Mouse (Mus musculus) liver, postnatal 0 days (tissue): ENCODE data around the gene Actn4. TPM values are rescaled to one million over a fixed set of nuclear protein-coding genes. Genes with fewer than 3 reads are reported as not detected.

Experiments used
- ATAC-seq: fragments of 200-750 bp; cut with Nextera tagmentation; 2 replicates; pipeline ENCODE4 v1.8.0; 2017; ENCODE audit warnings: mild to moderate bottlenecking, moderate library complexity
- DNase-seq: peaks from one replicate; pipeline ENCODE4 v3.0.0-alpha.2; 2016
- H3K27ac ChIP-seq: fragments of 300-500 bp; sonication (generic); 2 replicates; pipeline ENCODE4 v1.5.1; 2014; ENCODE audit warnings: antibody characterized with exemption, moderate library complexity, mild to moderate bottlenecking, low read depth
- H3K27me3 ChIP-seq: fragments of 300-500 bp; sonication (generic); 2 replicates; pipeline ENCODE4 v1.6.1; 2014; ENCODE audit warnings: low read length, control low read depth, mixed read lengths; ENCODE audit not compliant: insufficient read depth
- H3K36me3 ChIP-seq: fragments of 300-500 bp; sonication (generic); replicated peaks from 2 replicates; pipeline ENCODE4 v1.6.1; 2014; ENCODE audit warnings: mild to moderate bottlenecking, control low read depth, low read length, moderate library complexity, mixed read lengths; ENCODE audit not compliant: insufficient read depth
- H3K4me1 ChIP-seq: fragments of 300-500 bp; sonication (generic); 2 replicates; pipeline ENCODE4 v1.6.1; 2014; ENCODE audit warnings: antibody characterized with exemption, mild to moderate bottlenecking, control low read depth; ENCODE audit not compliant: insufficient read depth
- H3K4me2 ChIP-seq: fragments of 300-500 bp; sonication (generic); 2 replicates; pipeline ENCODE4 v1.6.1; 2014; ENCODE audit warnings: low read depth, mild to moderate bottlenecking, low read length, moderate library complexity, mixed read lengths
- H3K4me3 ChIP-seq: fragments of 300-500 bp; sonication (generic); 2 replicates; pipeline ENCODE4 v1.5.1; 2014; ENCODE audit warnings: low read depth, low read length
- H3K9ac ChIP-seq: fragments of 300-500 bp; sonication (generic); replicated peaks from 2 replicates; pipeline ENCODE4 v1.6.1; 2014; ENCODE audit warnings: mild to moderate bottlenecking, moderate library complexity
- H3K9me3 ChIP-seq: fragments of 300-500 bp; sonication (generic); 2 replicates; pipeline ENCODE4 v1.6.1; 2016; ENCODE audit warnings: mild to moderate bottlenecking, control low read depth, low read length, mixed read lengths
- CTCF ChIP-seq: sonication (generic); IDR thresholded peaks from 2 replicates; pipeline ENCODE4 v1.5.1; 2016; ENCODE audit warnings: antibody characterized with exemption, low read depth
- EP300 ChIP-seq: IDR thresholded peaks from 2 replicates; pipeline ENCODE4 v1.6.1; 2016; ENCODE audit warnings: antibody characterized with exemption, low read depth, mild to moderate bottlenecking
- WGBS: fragments of 180-500 bp; shearing (Covaris S2); extraction: QIAGEN DNeasy Blood & Tissue Kit; methylation state at CpG from one replicate; pipeline ENCODE4 v1.1.7; 2014; ENCODE audit not compliant: insufficient replicate concordance; 5-methylcytosine and 5-hydroxymethylcytosine counted together
- polyA plus RNA-seq: library from polyadenylated mRNA; unstranded; fragments of >200 nt; fragmentation: Nextera tagmentation; extraction: Ambion mirVana; gene quantifications from 2 replicates; pipeline ENCODE4 v1.2.1, GENCODE M21; 2015

Gene Actn4
- polyA plus RNA-seq, 1 experiment from 2014 or later: 81.2 TPM

DNA sequence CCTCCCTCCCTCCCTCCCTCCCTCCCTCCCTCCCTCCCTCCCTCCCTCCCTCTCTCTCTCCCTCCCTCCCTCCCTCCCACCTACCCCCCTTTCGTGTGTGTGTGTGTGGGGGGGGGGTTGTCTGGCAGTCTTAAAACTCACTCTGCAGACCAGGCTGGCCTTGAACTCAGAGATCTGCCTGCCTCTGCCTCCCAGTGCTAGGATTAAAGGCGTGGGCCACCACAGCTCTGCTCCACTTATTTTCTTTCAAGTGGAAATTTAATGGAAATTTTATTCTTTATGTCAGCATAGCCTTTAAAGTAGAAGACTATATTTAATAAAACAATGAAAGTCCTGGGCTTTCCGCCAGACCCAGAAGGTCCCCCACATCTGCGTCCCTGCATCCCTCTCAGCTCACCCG, 4.0 kb upstream of the Actn4 start:
- WGBS: 78% methylated on average over 4 of the region's 5 CpGs

DNA sequence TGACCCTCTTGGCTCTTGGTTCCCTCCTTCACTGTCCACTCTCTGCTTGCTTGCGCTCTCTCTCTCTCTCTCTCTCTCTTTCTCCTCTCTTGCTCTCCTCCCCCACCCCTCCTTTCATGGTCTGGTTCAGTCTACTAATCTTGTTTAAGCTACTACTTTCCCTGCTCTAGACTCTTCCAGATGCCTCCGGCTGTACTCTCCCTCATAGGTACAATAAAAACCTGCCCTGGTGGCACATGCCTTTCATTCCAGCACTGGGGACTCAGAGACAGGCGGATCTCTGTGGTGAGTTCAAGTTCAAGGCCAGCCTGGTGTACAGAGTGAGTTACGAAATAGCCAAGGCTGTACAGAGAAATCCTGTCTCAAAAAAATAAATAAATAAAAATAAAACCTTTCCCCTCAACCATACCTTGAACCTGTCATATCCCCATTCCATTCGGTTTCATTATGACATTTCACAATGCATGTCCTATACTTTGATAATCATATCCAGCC, 3.3 kb upstream of the Actn4 start:
- no peak overlapping the region for H3K4me3 ChIP-seq
- no peak overlapping the region for H3K9ac ChIP-seq
- 70% methylated on average over 5 of the region's 5 CpGs for WGBS
- no peaks in the 10 kb centered on the region for H3K27me3 ChIP-seq
- H3K4me1 ChIP-seq: peaks cover 13% of the 10 kb centered on the region
- ATAC-seq (no peak), DNase-seq (no peak)
- H3K9me3 ChIP-seq: no peaks in the 10 kb centered on the region
- no peak for TF ChIP-seq CTCF
- no peak for TF ChIP-seq EP300
- H3K4me2 ChIP-seq: no peak overlapping the region
- 0 out of 2 replicates have a peak, but pooled peaks cover 2% of the 10 kb centered on the region for H3K36me3 ChIP-seq
- H3K27ac ChIP-seq: no peak overlapping the region

More for the DNA sequence above, 4.0 kb upstream of the Actn4 start:
- Histone ChIP-seq H3K4me3 (no peak overlapping the region), H3K9ac (no peak overlapping the region), H3K27ac (no peak overlapping the region), H3K4me1 (peaks cover 9% of the 10 kb centered on the region), H3K27me3 (no peaks in the 10 kb centered on the region), H3K4me2 (no peak overlapping the region), H3K9me3 (no peaks in the 10 kb centered on the region), H3K36me3 (0 out of 2 replicates have a peak, but pooled peaks cover 2% of the 10 kb centered on the region)
- TF ChIP-seq EP300 (no peak), CTCF (no peak)
- ATAC-seq (no peak), DNase-seq (no peak)

DNA sequence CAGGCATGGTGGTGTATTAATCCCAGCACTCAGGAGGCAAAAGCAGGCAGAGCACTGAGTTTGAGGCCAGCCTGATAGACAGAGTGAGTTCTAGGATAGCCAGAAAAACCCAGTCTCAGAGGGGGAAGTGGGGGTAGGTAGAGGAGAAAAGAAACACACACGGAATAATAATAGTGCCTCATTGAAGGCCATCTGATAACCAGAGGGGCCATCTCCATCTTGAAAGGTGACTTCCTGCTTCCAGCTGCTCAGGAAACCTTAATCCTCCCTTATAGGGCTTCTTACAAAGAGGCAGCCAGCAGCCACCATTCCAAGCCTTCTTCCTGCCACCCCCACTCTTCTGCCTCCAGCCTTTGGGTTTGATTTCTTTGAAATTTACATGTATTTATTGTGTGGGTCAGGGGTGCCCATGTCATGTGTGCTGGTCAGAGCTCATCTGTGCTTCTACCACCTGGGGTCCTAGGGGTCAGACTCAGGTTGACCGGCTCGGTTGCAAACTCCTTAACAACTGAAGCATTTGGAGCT, 1.3 kb upstream of the Actn4 start:
- Histone ChIP-seq H3K4me3 (no peak overlapping the region), H3K4me1 (peaks cover 28% of the 10 kb centered on the region), H3K4me2 (no peak overlapping the region), H3K9ac (no peak overlapping the region), H3K27me3 (no peaks in the 10 kb centered on the region), H3K9me3 (no peaks in the 10 kb centered on the region), H3K27ac (0 out of 2 replicates have a peak overlapping the region, but pooled peaks have one; percentile 68), H3K36me3 (no peaks in the 10 kb centered on the region)
- DNase-seq (no peak), ATAC-seq (no peak)
- no peak for TF ChIP-seq EP300
- 73% methylated on average over 3 of the region's 3 CpGs for WGBS

DNA sequence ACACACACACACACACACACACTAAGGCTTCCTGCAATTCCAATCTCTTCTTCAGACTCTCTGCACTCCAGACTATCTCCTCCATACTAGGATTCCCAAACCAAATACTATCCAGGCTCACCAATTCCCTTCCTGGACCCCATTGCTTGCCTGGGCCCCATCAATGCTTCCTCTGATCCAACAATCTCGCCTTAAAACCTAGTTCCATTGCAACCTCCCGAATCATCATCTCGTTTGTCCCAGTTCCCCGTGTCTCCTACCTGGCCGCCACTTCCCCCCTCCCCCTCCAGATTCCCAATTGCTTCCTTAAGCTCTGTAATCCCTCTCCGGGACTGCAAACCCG, 585 bp downstream of the Actn4 start:
- H3K9ac ChIP-seq: peak overlapping the region; percentile 93
- H3K27ac ChIP-seq: peak overlapping the region; percentile 69
- ATAC-seq (no peak), DNase-seq (no peak)
- peak overlapping the region; percentile 92 for H3K4me2 ChIP-seq
- peaks cover 47% of the 10 kb centered on the region for H3K4me1 ChIP-seq
- peak overlapping the region; percentile 89 for H3K4me3 ChIP-seq
- H3K9me3 ChIP-seq: no peaks in the 10 kb centered on the region
- TF ChIP-seq EP300 (no peak), CTCF (no peak)
- H3K27me3 ChIP-seq: no peaks in the 10 kb centered on the region
- H3K36me3 ChIP-seq: no peaks in the 10 kb centered on the region
- WGBS: under 1% methylated on average over 7 of the region's 7 CpGs

DNA sequence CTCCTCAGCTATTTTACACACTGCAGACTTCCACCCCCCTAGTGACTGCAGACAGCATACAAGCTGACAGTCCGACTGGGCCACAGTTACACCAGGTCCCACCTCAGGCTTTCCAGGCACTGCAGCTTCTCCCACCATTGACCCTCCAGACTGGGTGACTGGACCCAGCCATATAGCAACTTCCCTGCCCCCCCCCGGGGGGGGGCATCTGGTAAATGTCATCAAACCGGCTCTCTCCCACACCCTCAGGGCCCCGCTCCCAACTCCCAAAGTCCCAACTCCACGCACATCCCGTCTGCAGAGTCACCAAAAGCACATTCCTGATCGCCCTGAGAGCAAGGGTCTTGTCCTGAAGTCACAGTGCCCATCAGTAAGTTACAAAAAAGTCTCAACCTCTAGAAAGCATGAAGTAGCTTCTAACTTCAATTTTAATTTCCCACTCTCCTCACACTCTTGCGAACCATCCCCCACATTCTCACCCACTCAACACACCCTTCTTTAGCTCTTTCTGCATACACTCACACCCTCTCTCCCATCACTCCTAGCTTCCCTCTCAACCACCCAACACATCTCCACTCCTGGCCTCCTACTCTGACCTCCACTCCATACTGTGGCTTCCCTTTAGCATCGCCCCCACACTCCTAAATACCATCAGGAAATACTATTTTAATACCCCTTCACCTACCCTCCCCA, 1.6 kb downstream of the Actn4 start:
- DNase-seq (peak; percentile 47), ATAC-seq (no peak)
- Histone ChIP-seq H3K9me3 (no peaks in the 10 kb centered on the region), H3K4me2 (peak overlapping the region; percentile 92), H3K36me3 (no peaks in the 10 kb centered on the region), H3K4me1 (peaks cover 57% of the 10 kb centered on the region), H3K27me3 (no peaks in the 10 kb centered on the region), H3K4me3 (peak overlapping the region; percentile 89), H3K27ac (peak overlapping the region; percentile 69), H3K9ac (peak overlapping the region; percentile 93)
- WGBS: 29% methylated on average over 9 of the region's 9 CpGs
- no peak for TF ChIP-seq CTCF
- no peak for TF ChIP-seq EP300

DNA sequence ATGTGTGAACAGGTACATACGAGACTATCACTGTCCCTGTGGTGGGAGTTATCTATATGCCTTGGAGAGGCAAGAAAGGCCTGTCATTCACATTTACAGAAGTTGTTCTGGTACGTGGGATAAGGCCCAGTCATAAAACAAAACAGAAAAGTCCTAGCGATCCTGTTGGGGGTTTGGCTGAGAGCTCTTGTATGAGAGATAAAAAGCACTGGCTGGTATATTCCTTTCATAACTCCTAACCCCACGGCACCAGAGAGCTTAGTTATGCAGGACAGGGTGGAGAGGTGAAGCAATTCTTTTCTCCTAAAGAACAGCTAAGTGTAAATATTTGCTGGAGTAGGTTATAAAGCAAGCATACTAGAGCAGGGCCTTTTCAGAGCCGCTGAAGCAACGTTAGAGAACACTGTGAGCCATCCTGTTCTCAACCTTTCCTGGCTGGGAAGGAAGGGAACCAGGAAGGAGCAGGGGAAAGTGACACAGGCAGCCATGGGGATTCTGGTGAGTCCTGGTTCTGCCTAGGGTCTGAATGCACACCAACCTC, 2.6 kb downstream of the Actn4 start:
- WGBS: 10% methylated on average over 6 of the region's 6 CpGs
- peaks cover 67% of the 10 kb centered on the region for H3K4me1 ChIP-seq
- peak overlapping the region; percentile 89 for H3K4me3 ChIP-seq
- no peaks in the 10 kb centered on the region for H3K9me3 ChIP-seq
- peak overlapping the region; percentile 93 for H3K9ac ChIP-seq
- peak overlapping the region; percentile 92 for H3K4me2 ChIP-seq
- H3K27ac ChIP-seq: peak overlapping the region; percentile 69
- H3K36me3 ChIP-seq: no peaks in the 10 kb centered on the region
- DNase-seq: peak; percentile 62
- TF ChIP-seq EP300 (peak; percentile 55; the same call in 1 of the 2 replicates), CTCF (no peak)
- no peaks in the 10 kb centered on the region for H3K27me3 ChIP-seq
- ATAC-seq: peak; percentile 57
